Comparison of ENCODE assay signal across 9 mouse cellular contexts in the genomic region with DNA sequence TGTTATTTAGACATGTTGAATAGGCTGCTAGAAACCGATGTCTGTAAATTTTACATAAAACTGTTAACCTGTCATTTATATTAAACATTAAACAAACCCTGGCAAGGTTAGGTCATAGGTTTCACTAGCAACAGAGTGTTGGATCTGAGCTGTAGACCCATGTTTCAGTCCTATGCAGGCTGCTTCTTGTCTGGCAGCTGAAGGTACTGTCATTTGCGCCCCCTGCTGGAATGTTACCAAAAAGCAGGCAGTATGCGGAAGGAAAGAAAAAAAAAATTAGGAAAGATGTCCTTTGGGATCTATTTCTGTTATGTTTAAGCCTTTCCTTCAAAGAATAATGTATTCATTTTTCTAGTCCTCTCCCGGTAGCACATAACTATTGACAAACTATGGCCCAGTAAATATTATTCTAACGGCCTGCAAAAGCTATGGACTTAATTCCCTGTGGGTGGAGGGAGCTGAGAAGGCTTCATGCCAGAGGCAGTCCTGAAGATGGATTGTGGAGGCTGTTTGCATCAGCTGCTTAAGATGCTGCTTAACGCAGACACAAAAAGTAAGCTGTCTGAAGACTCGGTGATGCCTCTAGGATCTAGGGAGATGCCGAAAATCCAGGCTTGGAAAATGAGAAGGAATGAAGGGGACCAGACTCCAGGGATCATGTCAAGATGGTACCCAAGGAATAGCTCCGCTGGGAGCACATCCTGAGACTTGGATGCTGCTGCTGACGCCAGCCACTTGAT.
A peak's percentile ranks its signal among the peaks of the same experiment; 100 is the strongest.
DNase-seq lines count a peak whose midpoint lies in the region; ATAC-seq and TF ChIP-seq lines count a peak whose summit lies in the region.
"Had no signal": no experiment of that assay in that cellular context is flagged by ENCODE, and none has a peak within 500 bp of the region (broad histone marks: within the 10 kb centered on the region; RNA-seq: fewer than 3 reads in every experiment).

No protein-coding gene starts in this region.

- peaks cover 41% of the 10 kb centered on the region for H3K27me3 ChIP-seq in midbrain, embryonic 10.5 days (ENCODE audit: low read depth, poor library complexity, severe bottlenecking)
- peaks cover 17% of the 10 kb centered on the region; the same call in 1 of the 2 replicates for H3K27me3 ChIP-seq in midbrain, embryonic 13.5 days
- H3K27me3 ChIP-seq in liver, postnatal 0 days (ENCODE audit: insufficient read depth, low read length), result peaks cover 29% of the 10 kb centered on the region

- no peak overlapping the region for H3K27ac ChIP-seq in midbrain, embryonic 10.5 days (replicated peaks)
- H3K27ac ChIP-seq in midbrain, embryonic 13.5 days, result no peak overlapping the region
- no peak overlapping the region for H3K27ac ChIP-seq in embryonic fibroblast, embryonic 13.5 days (ENCODE audit: insufficient read depth, low read length)
- H3K27ac ChIP-seq in liver, postnatal 0 days (ENCODE audit: low read depth), result no peak overlapping the region
- H3K27ac ChIP-seq: embryonic facial prominence, embryonic 12.5 days had no signal

- no peak for TF ChIP-seq POLR2A in embryonic fibroblast, embryonic 13.5 days (IDR thresholded peaks at IDR 0.05; ENCODE audit: low read depth, low read length)

- WGBS in midbrain, embryonic 10.5 days, result 52% methylated on average over 10 of the region's 10 CpGs
- WGBS in midbrain, embryonic 13.5 days, result 50% methylated on average over 10 of the region's 10 CpGs
- WGBS in liver, postnatal 0 days (ENCODE audit: insufficient replicate concordance), result 55% methylated on average over 10 of the region's 10 CpGs

- no peaks in the 10 kb centered on the region for H3K36me3 ChIP-seq in midbrain, embryonic 10.5 days
- no peaks in the 10 kb centered on the region for H3K36me3 ChIP-seq in midbrain, embryonic 13.5 days
- no peaks in the 10 kb centered on the region for H3K36me3 ChIP-seq in liver, postnatal 0 days (replicated peaks; ENCODE audit: insufficient read depth, low read length)
- H3K36me3 ChIP-seq: embryonic facial prominence, embryonic 12.5 days had no signal

- H3K4me2 ChIP-seq in midbrain, embryonic 13.5 days (replicated peaks), result no peak overlapping the region
- H3K4me2 ChIP-seq in liver, postnatal 0 days (ENCODE audit: low read depth, low read length), result no peak overlapping the region
- H3K4me2 ChIP-seq: embryonic facial prominence, embryonic 12.5 days had no signal

- TF ChIP-seq CTCF in embryonic fibroblast, embryonic 13.5 days (IDR thresholded peaks at IDR 0.05; ENCODE audit: borderline replicate concordance, insufficient read depth, low read length), result peak; percentile 44; the same call in 1 of the 2 replicates
- peak; percentile 77 for TF ChIP-seq CTCF in liver, postnatal 0 days (IDR thresholded peaks at IDR 0.05; ENCODE audit: low read depth)

- no peak for ATAC-seq in midbrain, embryonic 13.5 days
- no peak for ATAC-seq in liver, postnatal 0 days
- no peak for ATAC-seq in inflammation-experienced regulatory T-cells, adult 6 months

- TF ChIP-seq EP300 in liver, postnatal 0 days (IDR thresholded peaks at IDR 0.05; ENCODE audit: low read depth), result no peak

- H3K4me3 ChIP-seq in midbrain, embryonic 10.5 days, result no peak overlapping the region
- H3K4me3 ChIP-seq in midbrain, embryonic 13.5 days (replicated peaks), result no peak overlapping the region
- no peak overlapping the region for H3K4me3 ChIP-seq in embryonic fibroblast, embryonic 13.5 days (ENCODE audit: insufficient read depth, low read length)
- no peak overlapping the region for H3K4me3 ChIP-seq in liver, postnatal 0 days (ENCODE audit: low read depth, low read length)
- H3K4me3 ChIP-seq: embryonic facial prominence, embryonic 12.5 days had no signal

- peak; percentile 57 for DNase-seq in midbrain, embryonic 10.5 days (ENCODE audit: low spot score)
- DNase-seq in adrenal gland, postnatal 25 days, result peak; percentile 75
- DNase-seq in kidney, adult 9 months, result peak; percentile 74
- DNase-seq in liver, postnatal 0 days, result peak; percentile 58
- DNase-seq in retina, embryonic 14.5 days (ENCODE audit: low spot score), result peak; percentile 84

- peaks cover 17% of the 10 kb centered on the region for H3K4me1 ChIP-seq in midbrain, embryonic 10.5 days
- peaks cover 20% of the 10 kb centered on the region for H3K4me1 ChIP-seq in midbrain, embryonic 13.5 days (replicated peaks)
- peaks cover 3% of the 10 kb centered on the region; the same call in 1 of the 2 replicates for H3K4me1 ChIP-seq in embryonic fibroblast, embryonic 13.5 days (ENCODE audit: control insufficient read depth, insufficient read depth, low read length)
- peaks cover 6% of the 10 kb centered on the region; the same call in 1 of the 2 replicates for H3K4me1 ChIP-seq in liver, postnatal 0 days (ENCODE audit: insufficient read depth)

- H3K9me3 ChIP-seq in midbrain, embryonic 10.5 days (replicated peaks), result no peaks in the 10 kb centered on the region
- H3K9me3 ChIP-seq in midbrain, embryonic 13.5 days, result no peaks in the 10 kb centered on the region
- H3K9me3 ChIP-seq in liver, postnatal 0 days (ENCODE audit: low read length), result no peaks in the 10 kb centered on the region
- H3K9me3 ChIP-seq: embryonic facial prominence, embryonic 12.5 days had no signal

- no peak overlapping the region for H3K9ac ChIP-seq in midbrain, embryonic 13.5 days (replicated peaks)
- no peak overlapping the region for H3K9ac ChIP-seq in liver, postnatal 0 days (replicated peaks)
- H3K9ac ChIP-seq: embryonic facial prominence, embryonic 12.5 days had no signal
